Mouse (Mus musculus) heart, adult 2 months (tissue): ENCODE measurements around the gene Patz1. TPM values are rescaled to one million over a fixed set of nuclear protein-coding genes. Genes with fewer than 3 reads are reported as not detected.
A peak's percentile ranks its signal among the peaks of the same experiment; 100 is the strongest.

Experiments used
- DNase-seq, 2 experiments: peaks; one replicate each; pipeline ENCODE4 v3.0.0; 2021
- H3K27ac ChIP-seq: fragments of 200-600 bp; 2 replicates; pipeline ENCODE4 v1.8.1; 2022
- H3K27me3 ChIP-seq: fragments of 200-500 bp; 2 replicates; pipeline ENCODE4 v1.6.1; 2012; ENCODE audit warnings: mild to moderate bottlenecking, low read length, inconsistent platforms, mixed read lengths; ENCODE audit not compliant: control insufficient read depth, insufficient read depth
- H3K36me3 ChIP-seq: fragments of 200-500 bp; 2 replicates; pipeline ENCODE4 v1.6.1; 2012; ENCODE audit warnings: low read length, inconsistent platforms; ENCODE audit not compliant: control insufficient read depth, insufficient read depth
- H3K4me1 ChIP-seq: fragments of 200-500 bp; 2 replicates; pipeline ENCODE4 v1.6.1; 2011; ENCODE audit warnings: low read length; ENCODE audit not compliant: control insufficient read depth, insufficient read depth
- H3K4me3 ChIP-seq: fragments of 200-600 bp; 2 replicates; pipeline ENCODE4 v1.8.1; 2022
- H3K79me2 ChIP-seq: fragments of 200-500 bp; replicated peaks from 2 replicates; pipeline ENCODE4 v1.6.1; 2012; ENCODE audit warnings: mild to moderate bottlenecking, inconsistent platforms, low read length, moderate library complexity, mixed read lengths; ENCODE audit not compliant: control insufficient read depth, insufficient read depth
- H3K9ac ChIP-seq: fragments of 200-500 bp; 2 replicates; pipeline ENCODE4 v1.6.1; 2012; ENCODE audit warnings: low read depth, mild to moderate bottlenecking, control low read depth, inconsistent platforms, low read length, mixed read lengths
- CTCF ChIP-seq: fragments of 200-600 bp; IDR thresholded peaks from 2 replicates; pipeline ENCODE4 v1.8.1; 2022; ENCODE audit warnings: antibody characterized with exemption, mild to moderate bottlenecking, moderate library complexity
- EP300 ChIP-seq: fragments of 200-500 bp; IDR thresholded peaks from 2 replicates; pipeline ENCODE4 v1.6.1; 2011; ENCODE audit warnings: low read depth, low read length, control low read depth; ENCODE audit not compliant: insufficient read depth
- POLR2A ChIP-seq: fragments of 200-500 bp; IDR thresholded peaks from 2 replicates; pipeline ENCODE4 v1.6.1; 2011; ENCODE audit warnings: mild to moderate bottlenecking, low read depth, low read length, control low read depth; ENCODE audit not compliant: insufficient read depth
- WGBS: fragments of 180-500 bp; shearing (Covaris S2); methylation state at CpG from one replicate; pipeline ENCODE4 v1.1.7; 2018; 5-methylcytosine and 5-hydroxymethylcytosine counted together
- intact Hi-C: fragments of 180-260 bp; cut with DNase I; formaldehyde crosslinking; loops from one replicate; pipeline ENCODE4 v1.15.1; 2025
- polyA plus RNA-seq: library from polyadenylated mRNA; depleted of rRNA; stranded (reverse); fragments of >200 nt; gene quantifications from 2 replicates; pipeline ENCODE4 v1.2.3, GENCODE M21; 2012
- total RNA-seq, 2 experiments: library from RNA; stranded (reverse); gene quantifications; 2 replicates each; pipeline ENCODE4 v1.2.3; 2021

Patz1 gene
- total and polyA plus RNA-seq, 3 experiments = 16.3 to 30.8 (median 19.4) TPM

DNA sequence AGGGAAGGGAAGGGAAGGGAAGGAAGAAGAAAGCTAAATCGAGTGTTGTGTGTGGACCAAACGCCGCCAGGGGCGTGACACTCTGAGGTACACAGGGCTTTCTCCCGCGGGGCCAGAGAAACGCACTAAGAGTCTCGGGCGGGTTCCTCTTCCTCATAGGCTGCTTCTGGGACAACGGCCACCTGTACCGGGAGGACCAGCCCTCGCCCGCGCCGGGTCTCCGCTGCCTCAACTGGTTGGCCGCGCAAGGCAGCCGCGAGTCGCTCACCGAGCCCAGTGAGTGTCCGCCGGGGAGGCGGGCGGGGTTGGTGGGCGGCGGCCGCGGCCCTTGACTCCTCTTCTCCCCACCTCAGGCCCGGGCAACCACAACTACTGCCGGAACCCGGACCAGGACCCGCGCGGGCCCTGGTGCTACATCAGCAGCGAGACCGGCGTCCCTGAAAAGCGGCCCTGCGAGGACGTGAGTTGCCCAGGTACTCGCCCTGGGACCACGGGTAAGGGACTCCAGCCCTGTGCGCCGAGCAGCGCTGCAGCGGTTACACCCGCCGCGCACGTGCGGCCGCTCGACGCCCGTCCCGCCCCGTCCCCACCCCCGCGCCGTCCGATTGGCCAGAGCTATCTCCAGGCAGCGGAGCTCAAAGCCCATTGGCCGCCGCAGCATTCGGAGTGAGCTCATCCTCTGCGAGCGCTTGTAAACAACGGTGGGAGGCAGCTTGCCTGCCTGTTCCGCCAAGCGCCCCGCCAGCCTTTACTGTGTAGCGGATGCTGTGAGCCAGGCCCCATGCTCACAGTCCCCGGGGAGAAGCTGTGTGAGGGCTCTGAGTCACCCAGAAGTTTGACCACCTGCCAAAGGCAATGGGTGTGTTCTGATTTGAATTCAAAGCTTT, 43.3 kb downstream of the Patz1 start:
- intact Hi-C loops = loop anchor here (2.0 to 5.0 kb wide), 4 partner anchors 15 to 120 kb away; partner anchors contain the start of genes Limk2 and Rnf185
- peak; percentile 32; the same call in 1 of the 2 replicates for TF ChIP-seq EP300
- TF ChIP-seq CTCF = peak; percentile 21
- TF ChIP-seq POLR2A = peak; percentile 72
- peaks cover 39% of the 10 kb centered on the region for H3K4me1 ChIP-seq

DNA sequence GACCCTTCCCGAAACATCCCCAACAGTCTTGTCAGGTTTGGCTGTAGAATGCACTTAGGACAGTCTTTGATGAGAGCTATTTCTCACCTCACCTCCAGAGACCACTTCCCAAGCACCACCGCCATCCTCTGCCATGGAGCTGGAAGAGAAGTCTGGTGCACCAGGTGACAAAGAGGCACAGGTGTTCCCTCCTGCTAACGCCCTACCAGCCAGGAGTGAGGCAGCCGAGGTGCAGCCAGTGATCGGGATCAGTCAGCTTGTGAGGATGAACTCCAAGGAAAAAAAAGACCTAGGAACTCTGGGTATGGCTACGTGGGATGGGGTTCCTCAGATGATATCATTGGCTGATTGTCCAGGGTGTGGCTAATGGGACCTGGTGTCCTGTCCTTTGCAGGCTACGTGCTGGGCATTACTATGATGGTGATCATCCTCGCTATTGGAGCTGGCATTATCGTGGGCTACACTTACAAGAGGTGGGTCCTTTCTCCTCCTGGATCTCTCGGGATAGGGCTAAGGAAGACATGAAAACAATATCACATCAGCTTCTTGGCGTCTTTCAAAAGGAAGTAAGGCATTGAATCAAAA, 44.5 kb downstream of the Patz1 start:
- Histone ChIP-seq H3K4me1 (peaks cover 47% of the 10 kb centered on the region), H3K79me2 (no peaks in the 10 kb centered on the region), H3K9ac (no peak overlapping the region; the same call in 1 of the 2 replicates), H3K4me3 (peak overlapping the region; percentile 24; the same call in 1 of the 2 replicates), H3K27ac (peak overlapping the region; percentile 94), H3K27me3 (no peaks in the 10 kb centered on the region), H3K36me3 (peaks cover 35% of the 10 kb centered on the region)
- TF ChIP-seq EP300 (no peak), POLR2A (no peak), CTCF (no peak)
- no peak for DNase-seq
- 76% methylated on average over 11 of the region's 11 CpGs for WGBS
- intact Hi-C loops = loop anchor here (5.0 kb wide), 2 partner anchors 74 to 119 kb away; partner anchors contain the start of genes Limk2 and Rnf185

More for the DNA sequence above, 43.3 kb downstream of the Patz1 start:
- Histone ChIP-seq H3K9ac (peak overlapping the region; percentile 85), H3K79me2 (no peaks in the 10 kb centered on the region), H3K36me3 (peaks cover 33% of the 10 kb centered on the region), H3K27me3 (no peaks in the 10 kb centered on the region), H3K27ac (peak overlapping the region; percentile 94), H3K4me3 (peak overlapping the region; percentile 77)
- WGBS = under 1% methylated on average over 74 of the region's 75 CpGs
- DNase-seq = peak; percentile 89 to 96

DNA sequence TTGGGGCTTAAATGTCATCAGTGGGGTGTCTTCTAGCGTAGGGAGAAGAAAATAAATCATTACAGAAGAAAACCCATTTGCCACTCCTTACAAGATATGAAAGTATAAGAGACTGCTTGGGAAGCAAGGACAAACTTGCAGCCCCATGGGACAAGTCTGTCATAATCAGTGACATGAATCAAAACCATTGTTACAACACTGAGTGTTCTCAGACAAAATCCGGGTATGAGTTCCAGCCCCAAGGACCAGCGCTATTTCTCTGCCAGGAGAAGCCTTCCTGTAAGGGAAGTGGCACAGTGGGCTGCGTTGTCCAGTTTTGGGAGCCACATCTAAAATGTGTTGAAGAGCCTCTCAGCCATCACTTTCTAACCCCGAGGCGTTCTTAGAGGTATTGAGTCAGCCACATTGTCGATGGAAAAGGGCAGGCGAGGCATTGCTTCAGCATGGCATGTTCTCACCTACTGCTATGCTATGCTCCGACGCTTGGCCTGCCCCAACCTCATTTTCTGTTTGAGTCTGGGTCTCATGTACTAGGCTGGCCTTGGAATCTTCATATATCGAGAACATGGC, 45.6 kb downstream of the Patz1 start:
- Histone ChIP-seq H3K36me3 (peaks cover 35% of the 10 kb centered on the region), H3K27me3 (no peaks in the 10 kb centered on the region), H3K27ac (peak overlapping the region; percentile 94), H3K4me3 (no peak overlapping the region), H3K9ac (peak overlapping the region; percentile 17; the same call in 1 of the 2 replicates), H3K79me2 (no peaks in the 10 kb centered on the region), H3K4me1 (peaks cover 47% of the 10 kb centered on the region)
- intact Hi-C loops = loop anchor here (5.0 kb wide), 2 partner anchors 73 to 118 kb away; partner anchors contain the start of genes Limk2 and Rnf185
- whole genome bisulfite sequencing = 79% methylated on average over 11 of the region's 11 CpGs
- DNase-seq = no peak
- 0 out of 2 replicates have a peak, but pooled peaks have one; percentile 25 for TF ChIP-seq POLR2A
- TF ChIP-seq EP300 = no peak
- TF ChIP-seq CTCF = no peak

DNA sequence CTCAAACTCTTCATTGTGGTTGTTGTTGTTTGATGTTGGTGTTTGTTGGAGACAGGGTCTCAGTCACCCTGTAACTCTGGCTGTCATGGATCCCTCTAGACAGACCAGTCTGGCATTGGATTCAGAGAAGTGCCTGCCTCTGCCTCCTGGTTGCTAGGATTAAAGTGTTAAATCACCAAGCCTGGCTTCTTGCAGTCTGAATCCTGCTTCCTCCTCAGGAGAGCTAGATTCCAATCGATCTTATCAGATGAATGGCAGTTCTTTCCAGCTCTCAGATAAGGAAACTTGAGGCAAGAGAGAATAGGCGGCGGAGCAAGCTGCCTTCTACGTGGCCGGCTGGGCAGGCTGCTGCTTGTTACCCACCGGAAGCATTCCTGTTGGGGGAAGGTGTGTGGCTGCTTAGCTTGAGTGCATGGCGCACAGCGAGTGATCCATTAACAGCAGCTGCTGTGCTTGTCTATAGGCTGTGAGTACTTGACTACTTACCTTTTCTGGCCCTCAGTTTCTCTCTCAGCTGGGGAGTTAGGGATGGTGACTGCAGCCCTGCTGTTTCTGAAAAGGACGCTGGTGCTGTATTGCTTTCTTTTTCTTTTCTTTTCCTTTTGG, 46.1 kb downstream of the Patz1 start:
- TF ChIP-seq CTCF (no peak), POLR2A (no peak), EP300 (no peak)
- Histone ChIP-seq H3K4me1 (peaks cover 44% of the 10 kb centered on the region), H3K79me2 (no peaks in the 10 kb centered on the region), H3K27me3 (no peaks in the 10 kb centered on the region), H3K27ac (peak overlapping the region; percentile 94), H3K9ac (peak overlapping the region; percentile 28; the same call in 1 of the 2 replicates), H3K4me3 (no peak overlapping the region), H3K36me3 (peaks cover 32% of the 10 kb centered on the region)
- intact Hi-C loops = loop anchor here (5.0 kb wide), 2 partner anchors 72 to 117 kb away; partner anchors contain the start of genes Limk2 and Rnf185
- 51% methylated on average over 9 of the region's 9 CpGs for WGBS
- DNase-seq = no peak

DNA sequence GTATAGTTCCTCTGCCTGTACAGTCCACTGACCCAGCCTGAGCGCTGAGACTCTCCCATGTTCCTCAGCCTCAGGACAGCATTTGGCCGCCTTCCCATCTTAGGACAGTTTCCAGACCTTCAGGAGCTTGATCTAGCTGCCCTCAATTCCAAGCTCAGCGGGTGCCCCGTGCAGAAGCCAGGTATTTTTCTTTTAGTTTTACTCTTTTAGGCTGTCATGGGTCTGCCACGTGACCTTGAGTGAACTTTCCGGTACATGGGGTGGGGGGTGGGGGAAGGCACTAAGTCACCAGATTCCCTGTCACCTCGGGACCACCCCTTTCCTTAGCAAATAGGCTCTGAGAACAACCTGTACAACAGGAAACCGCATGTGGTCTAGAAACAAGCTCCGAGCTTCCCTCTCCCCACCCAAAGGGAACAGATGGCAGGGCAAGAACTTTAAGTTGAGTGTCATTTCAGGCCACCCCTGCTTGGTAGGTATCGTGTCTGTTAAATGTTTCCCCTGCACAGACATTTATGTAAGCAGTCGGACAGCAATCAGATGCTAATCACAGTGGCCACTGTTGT, 47.1 kb downstream of the Patz1 start:
- H3K4me3 ChIP-seq = no peak overlapping the region
- H3K36me3 ChIP-seq = peaks cover 32% of the 10 kb centered on the region
- H3K27me3 ChIP-seq = no peaks in the 10 kb centered on the region
- peak overlapping the region; percentile 38 for H3K9ac ChIP-seq
- no peaks in the 10 kb centered on the region for H3K79me2 ChIP-seq
- H3K4me1 ChIP-seq = peaks cover 41% of the 10 kb centered on the region
- intact Hi-C loops = no loop called here
- TF ChIP-seq CTCF = no peak
- peak; percentile 86; the same call in 1 of the 2 replicates for TF ChIP-seq EP300
- TF ChIP-seq POLR2A = peak; percentile 46; the same call in 1 of the 2 replicates
- peak; percentile 57 to 59 for DNase-seq
- H3K27ac ChIP-seq = peak overlapping the region; percentile 94
- WGBS = 16% methylated on average over 11 of the region's 11 CpGs
